Mouse (Mus musculus): ENCODE measurements around the gene Gtsf1.

Gtsf1 gene

DNA sequence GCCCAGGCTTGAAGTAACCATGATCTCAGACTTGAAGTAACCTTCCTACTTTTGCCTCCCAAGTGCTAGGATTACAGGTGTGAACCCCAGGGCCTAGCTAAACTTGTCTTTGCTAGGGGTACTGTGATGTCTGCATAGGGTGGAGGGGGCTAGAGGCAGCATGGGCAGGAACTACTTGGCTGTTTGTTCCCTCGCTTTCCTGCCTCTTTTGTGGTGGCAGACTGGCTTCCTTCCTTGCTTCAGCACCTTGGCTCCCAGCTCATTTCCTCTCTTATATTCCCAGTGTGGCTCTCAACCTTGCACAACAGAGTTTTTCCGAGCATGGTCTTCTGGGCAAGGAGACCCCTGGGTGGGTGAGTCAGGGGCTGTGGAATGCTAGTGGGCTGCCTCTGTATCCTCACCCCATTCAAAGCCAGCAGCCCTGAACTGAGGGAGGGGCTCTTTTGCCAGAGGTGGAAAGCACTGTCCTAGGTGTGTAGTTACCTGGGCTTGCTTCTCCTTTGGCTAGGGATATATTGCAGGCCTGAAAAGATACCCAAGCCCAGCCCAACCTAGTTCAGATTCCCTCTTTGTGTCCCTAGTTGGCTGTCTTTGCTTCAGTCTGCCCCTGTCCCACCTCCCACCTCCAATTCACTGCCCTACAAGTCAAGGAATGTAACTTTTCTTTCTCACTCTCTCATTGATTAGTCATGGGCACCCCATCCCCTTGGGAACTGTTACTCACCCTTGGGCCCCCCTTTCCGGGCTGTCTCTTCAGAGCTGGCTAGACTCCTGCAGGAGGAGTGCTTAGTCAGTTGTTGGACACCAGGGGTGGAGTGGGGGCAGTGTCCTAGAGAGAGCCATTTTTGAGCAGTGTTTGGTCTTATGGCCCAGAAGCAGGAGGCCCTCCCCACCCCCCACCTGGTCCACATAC lies 52.3 kb downstream of the Gtsf1 start:
- DNase-seq: no peak

DNA sequence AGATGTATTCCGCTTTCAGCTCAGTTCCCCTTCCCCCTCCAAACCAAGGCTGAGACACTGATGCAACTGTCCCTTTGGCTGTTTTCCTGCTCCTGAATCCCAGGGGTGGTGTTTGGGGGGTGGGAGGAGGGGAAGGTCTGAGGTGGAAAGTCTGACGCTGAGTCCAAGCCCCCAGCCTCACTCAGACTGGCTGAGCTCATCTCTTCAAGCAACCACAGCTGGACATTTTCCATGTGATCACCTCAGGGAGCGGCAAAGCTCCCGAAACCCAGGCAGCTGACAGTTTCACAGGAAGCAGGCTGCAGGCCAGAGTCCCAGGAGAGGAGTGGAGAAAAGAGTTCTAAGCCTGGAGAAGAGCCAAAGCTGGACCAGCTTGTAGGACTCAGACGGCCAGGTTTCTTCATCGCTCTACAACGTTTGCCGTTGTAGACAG lies 53.4 kb downstream of the Gtsf1 start:
- DNase-seq: no peak

DNA sequence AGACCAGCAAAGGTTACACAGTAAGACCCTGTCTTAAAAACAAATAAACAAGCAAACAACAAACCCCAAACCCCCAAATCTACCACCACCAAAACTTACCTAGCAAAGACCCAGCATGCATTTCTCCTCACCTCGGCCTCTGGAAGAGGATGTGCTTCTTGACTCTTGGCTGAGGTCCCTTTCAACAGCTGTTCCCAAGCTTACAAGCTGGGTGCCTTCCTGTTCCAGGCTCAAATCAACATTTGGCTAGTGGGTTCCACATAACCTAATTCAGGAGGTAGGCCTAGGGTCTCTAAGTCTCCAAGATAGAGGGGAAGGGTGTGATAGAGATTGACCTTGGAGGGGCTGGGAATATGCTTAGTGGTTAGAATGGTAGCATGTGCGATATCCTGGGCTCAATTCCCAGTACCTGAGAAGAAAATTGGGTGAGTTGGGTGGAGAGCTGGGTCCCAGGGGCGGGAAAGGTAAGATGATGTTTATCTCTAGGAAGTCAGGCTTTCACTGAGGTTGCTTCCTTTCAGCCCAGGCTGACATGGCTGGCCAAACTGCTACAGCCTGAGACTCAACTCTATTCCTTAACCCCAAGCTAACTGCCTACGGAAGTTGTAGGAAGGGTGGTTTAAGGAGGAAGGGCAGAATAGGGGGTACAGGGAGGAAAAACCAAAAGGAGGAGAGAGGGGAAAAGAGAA lies 55.0 kb downstream of the Gtsf1 start:
- no peak for DNase-seq

DNA sequence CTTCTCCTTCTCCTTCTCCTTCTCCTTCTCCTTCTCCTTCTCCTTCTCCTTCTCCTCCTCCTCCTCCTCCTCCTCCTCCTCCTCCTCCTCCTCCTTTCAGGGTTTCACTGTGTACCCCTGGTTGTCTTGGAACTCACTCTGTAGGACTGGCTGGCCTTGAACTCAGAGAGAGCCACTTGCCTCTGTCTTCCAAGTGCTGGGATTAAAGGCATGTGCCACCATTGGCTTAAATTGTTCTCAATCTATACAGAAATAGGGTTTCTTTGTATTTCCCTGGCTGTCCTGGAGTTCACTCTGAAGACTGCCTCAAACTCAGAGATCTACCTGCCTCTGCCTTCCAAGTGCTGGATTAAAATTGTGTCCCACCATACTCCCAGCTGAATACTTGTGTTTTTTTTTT lies 57.8 kb downstream of the Gtsf1 start:
- DNase-seq: no peak

DNA sequence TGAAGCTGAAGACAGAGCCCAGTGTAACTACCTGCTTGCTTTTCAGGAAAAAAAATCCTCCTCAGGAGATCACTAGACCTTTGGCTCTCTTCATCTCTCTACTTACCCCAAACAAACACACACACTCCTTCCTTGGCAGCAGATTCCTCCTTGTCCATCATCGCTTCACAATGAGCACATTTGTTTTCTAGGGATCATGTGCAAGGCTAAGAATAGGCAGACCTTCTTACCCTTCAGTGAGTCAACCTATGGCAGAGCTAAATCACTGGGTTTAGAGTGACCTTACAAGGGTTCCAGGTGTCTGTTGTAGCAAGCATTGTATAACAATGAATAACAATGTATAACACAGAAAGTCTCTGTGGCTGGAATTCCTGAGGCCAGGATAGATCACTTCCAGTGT lies 58.5 kb downstream of the Gtsf1 start:
- DNase-seq: no peak

DNA sequence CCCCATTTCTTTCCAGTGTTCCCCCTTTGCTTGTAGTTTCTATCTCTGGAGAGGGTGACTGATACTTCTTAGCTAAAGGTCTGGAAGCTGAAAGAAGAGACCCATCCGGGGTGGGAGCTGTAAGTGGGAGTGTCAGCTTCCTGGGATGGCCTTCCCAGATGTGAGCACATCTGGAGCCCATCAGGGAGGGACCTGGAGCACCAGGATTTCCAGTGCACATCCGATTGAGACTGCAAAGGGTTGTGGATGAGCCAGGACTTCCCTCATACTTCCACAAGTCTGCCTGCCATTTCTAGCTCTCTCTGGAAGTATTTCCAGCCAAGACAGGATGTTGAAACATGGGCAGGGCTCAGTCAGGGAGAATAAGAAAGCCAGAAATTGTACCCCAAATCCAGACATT lies 59.1 kb downstream of the Gtsf1 start:
- no peak for DNase-seq

DNA sequence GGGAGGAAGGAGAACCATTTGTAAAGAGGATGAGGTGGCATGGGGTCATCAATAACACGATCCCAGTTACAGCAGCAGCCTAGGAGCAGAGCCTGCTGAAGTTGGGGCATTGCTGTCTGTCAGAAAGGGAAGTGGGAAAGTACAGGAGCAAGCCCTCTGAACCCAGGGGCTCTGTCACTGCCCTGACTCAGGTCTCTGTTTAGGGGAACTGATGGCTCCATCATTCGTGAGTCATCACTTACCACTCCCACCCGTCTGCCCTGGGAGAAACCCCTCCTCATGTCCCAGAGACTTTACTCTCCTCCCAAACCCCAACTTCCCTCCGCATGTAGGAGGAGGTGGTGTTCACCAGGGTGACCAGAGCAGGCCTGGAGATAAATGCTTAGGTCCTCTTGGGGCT lies 59.8 kb downstream of the Gtsf1 start:
- DNase-seq: no peak

- DNase-seq: no peak
Measured at GRCm38 (mm10) chr15:103369123-103369522, 61.1 kb downstream of the Gtsf1 start.

GRCm38 (mm10) chr15:103368179-103368940 lies 61.9 kb downstream of the Gtsf1 start:
- DNase-seq: no peak

DNA sequence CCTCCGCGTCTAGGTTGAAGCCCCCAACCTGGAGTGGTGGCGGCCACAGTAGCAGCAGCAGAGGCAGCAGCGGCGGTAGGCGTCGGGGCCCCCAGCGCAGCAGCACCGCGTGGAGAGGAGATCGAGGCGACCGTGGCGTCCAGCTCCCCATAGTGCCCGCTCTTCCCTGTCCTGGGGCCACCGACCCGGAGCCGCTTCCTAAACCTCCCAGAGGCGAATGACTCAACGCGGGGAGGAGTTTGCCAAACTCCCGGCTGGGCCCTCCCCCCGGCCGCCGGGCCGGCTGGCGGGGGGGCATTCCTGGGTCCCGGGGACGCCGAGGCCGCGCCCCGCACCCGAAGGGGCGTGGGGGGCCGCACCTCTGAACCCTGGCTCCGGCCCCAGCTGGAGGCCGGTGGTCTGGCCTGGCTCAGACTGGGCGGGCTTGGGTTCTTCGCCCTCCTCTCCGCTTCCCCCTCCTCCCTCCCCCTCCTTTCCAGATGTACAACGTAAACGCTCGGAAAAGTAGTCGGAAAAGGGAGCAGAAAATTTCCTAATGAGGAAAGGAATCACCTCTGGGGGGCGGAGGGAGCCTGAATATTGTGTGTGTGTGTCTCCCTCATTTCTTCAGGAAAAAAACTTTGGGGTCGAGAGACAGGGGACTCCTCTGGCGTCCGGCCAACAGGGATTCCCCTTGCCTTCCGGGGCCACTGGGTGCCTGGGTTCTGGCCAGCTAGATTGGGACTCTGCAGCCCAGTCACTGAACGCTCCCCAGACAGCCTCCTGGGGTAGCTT lies 63.7 kb downstream of the Gtsf1 start, which contains the start of gene Itga5:
Gene Itga5, minus strand, starts transcription at position 388 of the 774 bp plus-strand sequence.
- DNase-seq: peak; percentile 19 to 41

DNA sequence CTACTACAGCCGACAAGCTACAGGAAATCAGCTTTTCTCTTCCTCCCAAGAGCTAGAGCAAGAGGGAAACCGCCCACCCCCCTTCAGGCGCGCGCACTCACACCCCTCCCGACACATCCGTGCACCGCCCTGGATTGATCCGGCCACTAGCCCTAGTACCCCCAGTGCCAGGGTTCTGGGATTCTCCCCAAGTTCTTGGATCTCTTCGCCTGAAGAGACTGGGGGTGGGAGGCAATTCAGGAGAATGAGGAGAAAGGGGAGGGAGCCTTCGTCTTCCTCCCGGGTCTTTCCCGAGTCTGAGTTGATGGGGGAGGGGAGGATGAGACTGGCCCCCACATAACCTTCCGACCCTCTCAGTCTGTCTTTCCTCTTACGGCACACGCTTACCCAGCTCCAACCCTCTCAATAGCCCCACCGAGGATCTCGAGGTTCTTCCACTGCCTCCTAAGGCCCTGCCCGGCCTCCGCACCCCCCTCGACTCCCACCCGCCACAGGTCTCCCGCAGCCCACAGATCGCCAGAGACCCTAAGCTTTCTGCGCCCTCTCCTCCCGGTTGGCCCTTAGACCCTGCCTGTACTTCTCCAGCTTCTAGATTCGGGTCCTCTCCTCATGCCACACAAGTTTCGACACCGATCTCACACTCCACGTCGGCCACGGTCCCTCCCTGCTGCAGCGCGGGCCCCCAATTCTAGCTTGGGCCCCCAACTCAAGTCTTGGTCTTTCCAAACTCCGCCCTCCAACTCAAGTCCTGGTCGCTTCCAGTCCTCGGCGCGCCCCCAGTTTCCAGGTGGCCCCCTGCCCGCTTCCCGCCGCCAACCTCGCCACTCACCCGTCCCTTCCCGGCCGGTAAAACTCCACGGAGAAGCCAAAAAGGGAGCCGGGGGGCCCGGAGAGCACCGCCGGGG lies 64.5 kb downstream of the Gtsf1 start:
- DNase-seq: peak in 1 of 2 experiments; percentile 33

GRCm38 (mm10) chr15:103364761-103365160 lies 65.5 kb downstream of the Gtsf1 start:
- DNase-seq: no peak

DNA sequence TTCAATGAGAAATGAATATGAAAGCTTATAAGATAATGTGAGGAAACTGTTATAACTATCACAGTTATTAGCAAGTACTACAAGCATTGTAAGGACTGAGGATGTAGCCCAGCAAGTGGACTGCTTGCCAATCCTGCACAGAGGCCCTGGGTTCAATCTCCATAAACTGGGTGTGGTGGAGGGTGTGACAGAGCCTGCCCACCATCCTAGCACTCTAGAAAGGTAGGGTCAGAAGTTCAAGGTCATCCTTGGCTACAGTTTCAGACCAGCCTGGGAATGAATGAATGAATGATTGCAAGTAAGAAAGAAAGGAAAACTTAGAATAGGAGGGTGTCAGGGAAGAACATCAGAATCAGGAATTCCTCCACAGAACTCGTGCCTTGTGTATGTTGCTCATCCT lies 66.5 kb downstream of the Gtsf1 start:
- no peak for DNase-seq

- DNase-seq: no peak
Measured at GRCm38 (mm10) chr15:103362950-103363349, 67.3 kb downstream of the Gtsf1 start.

DNA sequence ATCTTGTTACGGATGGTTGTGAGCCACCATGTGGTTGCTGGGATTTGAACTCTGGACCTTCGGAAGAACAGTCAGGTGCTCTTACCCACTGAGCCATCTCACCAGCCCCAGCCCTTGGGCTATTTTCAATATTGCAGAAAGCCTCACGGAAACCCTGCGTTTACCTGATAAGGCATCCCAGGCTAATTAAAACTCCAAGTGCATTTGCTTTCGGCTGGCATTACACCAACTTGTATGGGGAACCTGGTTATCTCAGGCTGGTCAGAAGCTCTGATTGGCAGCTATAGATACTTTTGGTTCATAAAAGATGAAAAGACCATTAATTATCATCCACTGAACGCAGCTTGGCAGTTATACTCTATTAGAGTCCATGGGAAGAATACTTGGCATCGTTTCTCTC lies 67.9 kb downstream of the Gtsf1 start:
- DNase-seq: no peak

DNA sequence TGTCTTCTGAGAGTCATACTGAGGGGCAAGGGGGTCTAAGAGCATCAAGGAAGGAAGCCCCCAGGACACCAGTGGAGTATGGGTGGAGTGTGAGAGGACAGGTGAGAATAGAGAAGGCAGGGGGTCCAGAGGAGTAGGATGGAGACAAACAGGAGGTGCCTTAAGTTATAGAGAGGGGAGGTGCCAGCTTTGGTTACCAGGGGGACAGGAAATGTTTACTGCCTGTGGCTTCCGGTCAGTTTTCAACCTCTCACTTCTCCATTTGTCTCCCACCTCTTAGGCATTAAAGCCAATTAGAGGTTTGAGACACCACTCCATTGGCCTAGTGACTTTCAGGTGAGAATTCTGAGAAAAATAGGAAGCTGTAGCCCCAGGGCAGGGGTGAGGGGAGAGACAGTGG lies 69.0 kb downstream of the Gtsf1 start:
- DNase-seq: no peak

DNA sequence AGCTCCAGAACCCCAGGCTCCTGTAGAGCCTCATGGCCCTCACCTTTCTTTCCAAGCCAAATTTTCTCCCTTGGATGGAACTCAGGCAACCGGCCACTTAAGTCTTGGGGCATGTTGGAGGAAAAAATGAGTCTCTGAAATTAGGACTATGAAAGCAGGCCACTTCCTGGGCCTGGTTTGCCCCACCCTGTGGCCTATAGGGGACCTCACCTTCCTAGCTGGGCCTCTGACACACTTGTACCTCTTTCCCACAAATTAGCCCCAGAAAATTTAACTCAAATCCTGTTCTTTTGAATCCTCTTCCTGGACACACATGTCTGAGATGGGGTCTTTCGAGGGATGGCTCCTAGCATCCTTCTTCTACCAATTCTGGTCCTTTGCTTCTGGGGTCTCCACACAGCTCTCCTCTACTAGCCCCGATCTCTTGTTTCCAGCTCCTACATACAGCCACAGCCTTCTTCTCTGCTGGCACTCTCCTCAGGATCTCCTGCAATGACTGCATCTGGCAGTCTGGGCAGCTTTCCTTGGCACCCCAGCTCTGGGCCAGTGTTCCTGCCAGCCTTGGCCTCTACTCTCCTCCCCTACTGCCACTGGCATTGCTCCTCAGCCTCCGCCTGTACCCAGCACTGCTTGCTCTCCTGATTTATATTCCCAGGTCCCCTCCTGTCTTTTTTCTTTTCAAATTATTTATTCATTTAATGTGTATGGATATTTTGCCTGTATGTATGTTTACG lies 70.2 kb downstream of the Gtsf1 start:
- no peak for DNase-seq

- DNase-seq: no peak
Measured at GRCm38 (mm10) chr15:103359122-103359510, 71.2 kb downstream of the Gtsf1 start.

DNA sequence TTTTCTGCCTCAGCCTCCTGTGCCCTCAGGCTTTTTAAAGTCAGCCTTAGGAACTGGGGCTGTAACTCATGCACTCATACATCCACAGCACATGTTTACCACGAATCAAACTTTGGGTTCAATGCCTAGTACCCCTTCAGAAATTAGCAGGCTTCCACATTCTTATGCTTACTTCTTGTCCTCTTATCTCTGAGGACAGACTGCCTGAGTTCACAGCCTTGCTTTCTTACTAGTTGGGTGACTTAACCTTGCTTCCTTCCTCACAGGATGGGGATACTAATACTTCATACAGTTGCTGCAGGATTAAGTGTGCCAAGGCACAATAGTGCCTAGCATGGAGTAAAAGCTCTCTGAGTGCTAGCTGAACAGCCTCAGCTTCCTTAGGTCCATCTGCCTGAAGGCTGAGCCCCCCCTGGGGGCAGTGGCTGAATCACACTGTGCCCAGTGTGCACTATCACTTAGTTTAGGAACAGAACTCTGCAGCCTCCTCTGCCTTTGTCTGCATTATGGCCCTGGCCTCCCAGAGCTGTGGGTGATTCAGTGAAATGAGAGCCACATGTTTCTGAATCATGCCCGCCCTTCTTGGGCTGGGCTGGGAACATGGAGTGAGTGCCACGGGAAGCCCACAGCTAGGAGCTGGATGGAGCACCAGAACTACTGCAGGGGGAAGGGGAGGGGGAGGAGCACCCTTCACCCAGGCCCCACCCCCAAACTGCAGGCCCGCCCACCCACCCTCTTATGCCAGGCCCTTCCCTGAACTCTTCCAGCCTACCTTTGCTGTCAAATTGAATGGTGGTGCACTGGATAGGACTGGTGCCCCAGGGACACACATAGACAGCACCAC lies 71.8 kb downstream of the Gtsf1 start:
- no peak for DNase-seq

- no peak for DNase-seq
Measured at GRCm38 (mm10) chr15:103357817-103358216, 72.5 kb downstream of the Gtsf1 start.
